Mouse (Mus musculus): ENCODE measurements around the gene Syne4. TPM values are rescaled to one million over a fixed set of nuclear protein-coding genes. Genes with fewer than 3 reads are reported as not detected.

Syne4 gene
- polyA plus RNA-seq, 1 experiment from 2014 or later = 72.9 TPM

DNA sequence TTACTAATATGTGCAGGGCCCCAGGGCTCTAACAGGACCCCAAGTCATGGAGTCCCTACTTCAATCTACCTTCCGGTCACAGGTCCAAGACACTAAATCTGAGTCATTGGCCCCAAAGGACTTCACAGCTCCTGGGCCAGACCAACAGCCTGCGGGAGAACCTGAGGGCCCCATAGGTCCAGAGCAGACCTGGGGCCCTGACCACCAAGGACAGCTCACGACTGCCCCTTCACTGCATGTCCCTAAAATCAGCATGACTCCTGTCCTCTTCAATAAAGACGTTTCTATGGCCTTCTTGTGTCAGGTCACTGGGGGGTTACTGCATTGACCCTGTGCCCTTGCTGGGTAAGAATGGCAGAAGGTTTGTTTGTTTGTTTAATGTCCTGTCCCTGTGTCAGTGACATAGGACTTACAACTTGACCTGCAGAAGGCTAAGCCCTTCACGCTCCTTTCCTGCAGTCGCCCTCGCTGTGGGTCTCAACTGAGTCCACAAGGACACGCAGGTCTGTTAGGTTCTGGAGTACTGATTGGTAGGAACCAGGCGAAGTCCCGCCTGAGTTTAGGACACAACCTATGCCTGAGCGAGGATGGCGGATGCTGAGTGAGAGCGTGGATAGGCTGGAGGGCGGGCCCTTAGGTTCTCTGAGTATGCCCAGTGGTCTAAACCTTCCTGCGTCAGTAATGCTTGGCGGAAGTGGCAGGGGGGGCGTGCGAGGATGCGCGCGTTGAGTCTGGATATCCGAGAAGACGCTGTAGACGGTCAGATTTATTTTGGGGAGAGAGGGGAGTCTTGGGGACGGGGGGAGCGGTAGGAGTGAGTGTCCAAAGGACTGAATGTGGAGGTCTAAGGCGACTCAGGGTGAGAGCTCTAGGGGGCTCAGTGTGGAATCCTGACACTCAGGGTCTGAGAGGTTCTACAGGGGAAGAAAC is 6.3 kb upstream of the Syne4 start, which contains the start of gene Alkbh6:
Gene Alkbh6 (plus strand): TSS at position 642 of the 930 bp plus-strand sequence.
- peak; percentile 100 for ATAC-seq (ENCODE audit: low FRiP score, low TSS enrichment)
- Histone ChIP-seq H3K4me2 (replicated peaks; ENCODE audit: low read depth, low read length) (peak within 1 kb of the TSS; percentile 84), H3K36me3 (ENCODE audit: control insufficient read depth, insufficient read depth, low read length) (peaks cover 20% of the 10 kb centered on the region), H3K27ac (ENCODE audit: low read depth, low read length) (peak within 1 kb of the TSS; percentile 38; the same call in 1 of the 2 replicates), H3K9me3 (ENCODE audit: control insufficient read depth, low read length) (no peaks in the 10 kb centered on the region), H3K27me3 (ENCODE audit: control insufficient read depth, insufficient read depth, low read length) (no peaks in the 10 kb centered on the region), H3K9ac (ENCODE audit: low read depth, low read length) (peak within 1 kb of the TSS; percentile 62), H3K4me1 (ENCODE audit: control insufficient read depth, insufficient read depth, low read length) (peaks cover 8% of the 10 kb centered on the region; the same call in 1 of the 2 replicates), H3K4me3 (ENCODE audit: low read length) (peak within 1 kb of the TSS; percentile 60)
- 3% methylated on average over 27 of the region's 27 CpGs for WGBS

DNA sequence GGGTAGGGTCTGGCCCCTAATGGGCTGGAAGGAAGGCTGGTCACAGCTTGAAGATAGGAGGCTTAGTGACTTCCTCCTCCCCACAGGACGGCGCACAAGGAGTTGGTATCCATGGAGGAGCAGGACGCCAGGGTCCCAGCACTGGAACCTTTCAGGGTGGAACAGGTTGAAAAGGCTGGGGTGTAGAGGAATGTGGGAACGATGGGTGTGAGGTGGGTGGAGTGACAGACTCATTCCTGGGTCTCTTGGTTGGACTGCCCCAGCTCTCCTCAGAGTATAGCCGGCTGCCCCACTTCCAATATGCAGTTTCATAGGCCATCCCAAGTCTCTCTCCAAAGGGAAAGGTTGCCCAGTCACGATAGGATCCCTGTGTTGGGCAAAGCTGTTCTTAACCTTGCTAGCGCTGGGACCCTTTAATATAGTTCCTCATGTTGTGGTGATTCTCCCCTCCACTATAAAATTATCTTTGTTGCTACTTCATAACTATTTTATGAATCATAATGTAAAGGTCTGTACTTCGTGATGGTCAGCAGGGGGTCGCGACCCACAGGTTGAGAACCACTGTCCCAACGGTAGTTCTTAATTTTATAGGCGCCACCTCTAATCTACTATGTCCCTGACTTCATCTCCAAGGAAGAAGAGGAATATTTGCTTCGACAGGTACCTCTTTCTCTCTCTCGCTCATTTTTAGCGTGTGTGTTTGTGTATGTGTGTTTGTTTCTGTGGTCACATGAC is 5.0 kb upstream of the Syne4 start:
- ATAC-seq (ENCODE audit: low FRiP score, low TSS enrichment) = no peak
- Histone ChIP-seq H3K4me2 (replicated peaks; ENCODE audit: low read depth, low read length) (peak overlapping the region; percentile 84), H3K9me3 (ENCODE audit: control insufficient read depth, low read length) (no peaks in the 10 kb centered on the region), H3K9ac (ENCODE audit: low read depth, low read length) (peak overlapping the region; percentile 62; the same call in 1 of the 2 replicates), H3K36me3 (ENCODE audit: control insufficient read depth, insufficient read depth, low read length) (peaks cover 14% of the 10 kb centered on the region), H3K4me3 (ENCODE audit: low read length) (peak overlapping the region; percentile 60), H3K27ac (ENCODE audit: low read depth, low read length) (no peak overlapping the region), H3K4me1 (ENCODE audit: control insufficient read depth, insufficient read depth, low read length) (peaks cover 12% of the 10 kb centered on the region; the same call in 1 of the 2 replicates), H3K27me3 (ENCODE audit: control insufficient read depth, insufficient read depth, low read length) (no peaks in the 10 kb centered on the region)
- 65% methylated on average over 15 of the region's 15 CpGs for WGBS

DNA sequence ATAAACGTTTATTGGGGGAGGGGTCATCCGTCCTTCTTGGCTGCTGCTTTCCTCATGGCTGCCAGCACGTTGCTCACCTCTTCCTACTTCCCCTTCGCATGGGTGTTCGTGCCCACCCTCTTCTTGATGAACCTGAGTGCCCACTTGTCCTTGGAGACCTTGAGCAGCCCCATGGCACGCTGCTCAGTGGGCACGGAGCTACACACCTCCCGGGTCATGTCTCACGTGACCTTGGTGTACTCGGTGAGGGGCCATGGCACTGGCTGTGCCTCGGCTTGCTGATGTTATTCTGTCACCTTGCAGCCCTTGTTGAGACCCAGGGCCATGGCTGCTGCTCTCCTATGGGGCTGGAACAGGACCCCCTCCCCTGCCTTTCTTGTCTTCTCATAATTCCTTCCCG is 4.5 kb upstream of the Syne4 start:
- H3K27me3 ChIP-seq (ENCODE audit: control insufficient read depth, insufficient read depth, low read length) = no peaks in the 10 kb centered on the region
- H3K9me3 ChIP-seq (ENCODE audit: control insufficient read depth, low read length) = no peaks in the 10 kb centered on the region
- 91% methylated on average over 12 of the region's 12 CpGs for WGBS
- no peak overlapping the region for H3K4me2 ChIP-seq (replicated peaks; ENCODE audit: low read depth, low read length)
- H3K4me1 ChIP-seq (ENCODE audit: control insufficient read depth, insufficient read depth, low read length) = peaks cover 15% of the 10 kb centered on the region; the same call in 1 of the 2 replicates
- peaks cover 14% of the 10 kb centered on the region for H3K36me3 ChIP-seq (ENCODE audit: control insufficient read depth, insufficient read depth, low read length)
- no peak overlapping the region for H3K4me3 ChIP-seq (ENCODE audit: low read length)
- no peak overlapping the region for H3K27ac ChIP-seq (ENCODE audit: low read depth, low read length)
- ATAC-seq (ENCODE audit: low FRiP score, low TSS enrichment) = no peak
- H3K9ac ChIP-seq (ENCODE audit: low read depth, low read length) = no peak overlapping the region

DNA sequence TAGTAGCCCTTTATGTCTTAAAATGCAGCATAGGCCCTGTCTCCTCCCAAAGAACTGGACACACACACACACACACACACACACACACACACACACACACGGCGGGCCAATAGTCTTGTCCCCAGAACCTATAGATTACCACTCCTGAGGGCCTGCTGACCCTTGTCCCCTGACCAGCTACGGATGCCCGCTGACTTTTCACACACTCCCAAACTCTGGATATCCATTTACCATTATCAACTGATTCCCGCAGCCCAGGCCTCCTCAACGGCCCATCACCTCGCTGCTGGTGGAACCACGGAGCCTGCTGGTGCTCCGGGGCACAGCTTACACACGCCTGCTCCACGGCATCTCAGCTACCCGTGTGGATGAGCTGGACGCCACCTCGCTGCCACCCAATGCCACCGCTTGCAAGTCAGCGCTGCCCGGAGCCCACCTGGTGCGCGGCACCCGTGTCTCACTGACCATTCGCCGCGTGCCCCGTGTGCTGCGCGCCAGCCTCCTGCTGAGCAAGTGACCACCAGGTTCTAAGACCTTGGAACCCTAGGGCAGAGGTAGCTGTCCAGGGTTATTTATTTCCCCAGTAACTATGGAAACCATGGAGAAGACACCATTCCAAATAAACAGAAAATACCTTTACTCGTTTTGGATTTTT is 814 bp upstream of the Syne4 start:
- Histone ChIP-seq H3K27ac (ENCODE audit: low read depth, low read length) (no peak overlapping the region), H3K4me3 (ENCODE audit: low read length) (no peak overlapping the region), H3K9ac (ENCODE audit: low read depth, low read length) (no peak overlapping the region; the same call in 1 of the 2 replicates), H3K36me3 (ENCODE audit: control insufficient read depth, insufficient read depth, low read length) (peaks cover 6% of the 10 kb centered on the region; the same call in 1 of the 2 replicates), H3K9me3 (ENCODE audit: control insufficient read depth, low read length) (no peaks in the 10 kb centered on the region), H3K4me2 (replicated peaks; ENCODE audit: low read depth, low read length) (no peak overlapping the region; the same call in 1 of the 2 replicates), H3K27me3 (ENCODE audit: control insufficient read depth, insufficient read depth, low read length) (no peaks in the 10 kb centered on the region), H3K4me1 (ENCODE audit: control insufficient read depth, insufficient read depth, low read length) (peaks cover 13% of the 10 kb centered on the region; the same call in 1 of the 2 replicates)
- no peak for ATAC-seq (ENCODE audit: low FRiP score, low TSS enrichment)
- 40% methylated on average over 27 of the region's 27 CpGs for WGBS

DNA sequence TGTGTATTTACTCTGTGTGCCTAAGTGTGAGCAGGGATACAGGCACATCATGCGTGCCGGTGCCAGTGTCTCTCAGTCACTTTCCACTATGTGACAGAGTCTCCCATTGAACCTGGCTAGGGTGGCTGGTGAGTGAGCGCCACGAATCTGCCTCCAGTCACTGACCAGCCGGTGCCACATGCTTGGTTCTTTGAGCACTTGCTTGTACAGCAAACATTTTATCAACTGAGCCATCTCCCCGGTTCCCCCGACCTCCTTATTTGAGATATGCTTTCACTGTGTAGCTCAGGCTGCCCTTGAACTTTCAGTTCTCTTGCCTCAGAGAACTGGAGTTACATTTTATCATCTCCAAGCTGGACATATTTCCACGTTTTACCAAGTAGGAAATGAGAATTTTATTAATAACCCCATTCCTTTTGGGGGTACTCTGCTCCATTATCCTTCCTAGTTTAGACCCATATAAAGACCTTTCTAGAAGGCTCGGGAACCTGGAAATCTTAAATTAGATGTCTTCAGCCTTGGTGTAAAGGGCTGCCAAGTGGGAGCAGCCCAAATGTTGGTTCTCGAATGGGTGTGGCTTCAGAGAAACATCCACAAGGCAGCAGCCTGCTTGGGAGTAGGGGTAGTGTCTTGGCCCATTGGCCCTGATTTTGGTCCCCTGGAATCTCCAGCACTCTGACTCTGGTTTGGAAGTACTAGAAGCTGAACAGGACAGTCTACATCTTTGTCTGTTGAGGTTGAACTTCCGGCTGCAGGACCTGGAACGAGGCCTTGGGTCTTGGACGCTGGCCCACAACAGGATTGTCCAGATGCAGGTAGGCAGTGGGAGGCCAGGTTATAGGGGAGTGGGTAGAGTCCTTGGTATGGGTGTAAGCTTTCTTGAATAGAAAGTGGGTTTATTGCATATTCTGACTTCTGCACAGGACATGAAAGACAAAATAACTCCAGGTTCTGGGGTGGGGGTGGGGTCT is 1.2 kb downstream of the Syne4 start:
- WGBS = 69% methylated on average over 13 of the region's 13 CpGs
- Histone ChIP-seq H3K4me3 (ENCODE audit: low read length) (peak overlapping the region; percentile 43), H3K4me1 (ENCODE audit: control insufficient read depth, insufficient read depth, low read length) (peaks cover 10% of the 10 kb centered on the region; the same call in 1 of the 2 replicates), H3K36me3 (ENCODE audit: control insufficient read depth, insufficient read depth, low read length) (peaks cover 4% of the 10 kb centered on the region; the same call in 1 of the 2 replicates), H3K9me3 (ENCODE audit: control insufficient read depth, low read length) (no peaks in the 10 kb centered on the region), H3K9ac (ENCODE audit: low read depth, low read length) (peak overlapping the region; percentile 58), H3K4me2 (replicated peaks; ENCODE audit: low read depth, low read length) (peak overlapping the region; percentile 51), H3K27ac (ENCODE audit: low read depth, low read length) (no peak overlapping the region), H3K27me3 (ENCODE audit: control insufficient read depth, insufficient read depth, low read length) (no peaks in the 10 kb centered on the region)
- ATAC-seq (ENCODE audit: low FRiP score, low TSS enrichment) = no peak

DNA sequence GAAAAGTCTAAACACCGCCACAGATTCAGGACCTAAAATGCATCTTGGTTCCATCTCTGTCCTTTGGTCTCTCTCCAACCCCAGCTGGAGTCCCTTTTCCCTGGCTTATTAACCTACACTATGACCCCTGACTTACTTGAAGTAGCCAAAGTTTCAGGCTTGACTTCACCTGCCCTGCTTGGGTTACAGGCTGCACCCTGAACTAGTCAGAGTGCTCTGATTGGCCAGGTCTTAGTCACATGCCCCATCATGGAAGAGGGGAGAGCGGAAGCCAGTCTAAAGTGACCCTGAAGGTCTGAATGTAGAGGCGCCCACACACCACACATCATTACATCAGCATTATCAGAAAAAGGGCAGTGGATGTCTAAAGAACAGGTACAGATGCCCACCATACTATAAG is 3.5 kb downstream of the Syne4 start:
- Histone ChIP-seq H3K27ac (ENCODE audit: low read depth, low read length) (no peak overlapping the region), H3K4me3 (ENCODE audit: low read length) (no peak overlapping the region), H3K36me3 (ENCODE audit: control insufficient read depth, insufficient read depth, low read length) (no peaks in the 10 kb centered on the region), H3K27me3 (ENCODE audit: control insufficient read depth, insufficient read depth, low read length) (no peaks in the 10 kb centered on the region), H3K4me1 (ENCODE audit: control insufficient read depth, insufficient read depth, low read length) (peaks cover 21% of the 10 kb centered on the region), H3K4me2 (replicated peaks; ENCODE audit: low read depth, low read length) (no peak overlapping the region), H3K9ac (ENCODE audit: low read depth, low read length) (no peak overlapping the region), H3K9me3 (ENCODE audit: control insufficient read depth, low read length) (no peaks in the 10 kb centered on the region)
- 70% methylated on average over 3 of the region's 3 CpGs for WGBS
- ATAC-seq (ENCODE audit: low FRiP score, low TSS enrichment) = no peak

DNA sequence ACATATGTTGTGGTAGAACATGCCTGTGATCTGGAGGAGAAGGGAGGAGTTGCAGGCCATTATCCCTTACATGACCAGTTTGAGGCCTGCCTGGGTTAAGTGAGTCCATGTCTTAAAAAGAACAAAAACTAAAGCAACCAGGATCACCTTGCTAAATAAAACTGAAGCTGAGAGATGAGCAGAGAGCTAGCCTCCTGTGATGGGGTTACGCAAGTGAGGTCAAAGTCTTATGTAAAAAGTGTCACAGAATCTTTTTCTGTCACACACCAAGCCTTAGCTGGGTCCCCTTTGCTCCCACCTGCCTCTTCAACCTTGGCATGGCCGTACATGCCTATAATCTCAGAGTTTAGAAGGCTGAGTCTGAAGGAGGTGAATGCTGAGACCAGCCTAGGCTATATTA is 6.3 kb downstream of the Syne4 start:
- peaks cover 13% of the 10 kb centered on the region for H3K4me1 ChIP-seq (ENCODE audit: control insufficient read depth, insufficient read depth, low read length)
- no peaks in the 10 kb centered on the region for H3K27me3 ChIP-seq (ENCODE audit: control insufficient read depth, insufficient read depth, low read length)
- H3K4me2 ChIP-seq (replicated peaks; ENCODE audit: low read depth, low read length) = peak overlapping the region; percentile 79
- H3K27ac ChIP-seq (ENCODE audit: low read depth, low read length) = no peak overlapping the region
- 82% methylated on average over 2 of the region's 2 CpGs for WGBS
- no peak overlapping the region for H3K9ac ChIP-seq (ENCODE audit: low read depth, low read length)
- ATAC-seq (ENCODE audit: low FRiP score, low TSS enrichment) = no peak
- no peaks in the 10 kb centered on the region for H3K36me3 ChIP-seq (ENCODE audit: control insufficient read depth, insufficient read depth, low read length)
- H3K4me3 ChIP-seq (ENCODE audit: low read length) = peak overlapping the region; percentile 82; the same call in 1 of the 2 replicates
- peaks cover 3% of the 10 kb centered on the region; the same call in 1 of the 2 replicates for H3K9me3 ChIP-seq (ENCODE audit: control insufficient read depth, low read length)

Data from kidney, embryonic 14.5 days (tissue).